Mouse (Mus musculus): ENCODE data around the gene Sgms1.

The Sgms1 gene

GRCm38 (mm10) chr19:32179514-32179913 is 210.0 kb downstream of the Sgms1 start:
- DNase-seq (ENCODE audit: low read depth): no peak

GRCm38 (mm10) chr19:32178161-32178560 is 211.4 kb downstream of the Sgms1 start:
- DNase-seq (ENCODE audit: low read depth): no peak

GRCm38 (mm10) chr19:32176458-32176857 is 213.1 kb downstream of the Sgms1 start:
- DNase-seq (ENCODE audit: low read depth): no peak

GRCm38 (mm10) chr19:32175991-32176390 is 213.5 kb downstream of the Sgms1 start:
- no peak for DNase-seq (ENCODE audit: low read depth)

DNA sequence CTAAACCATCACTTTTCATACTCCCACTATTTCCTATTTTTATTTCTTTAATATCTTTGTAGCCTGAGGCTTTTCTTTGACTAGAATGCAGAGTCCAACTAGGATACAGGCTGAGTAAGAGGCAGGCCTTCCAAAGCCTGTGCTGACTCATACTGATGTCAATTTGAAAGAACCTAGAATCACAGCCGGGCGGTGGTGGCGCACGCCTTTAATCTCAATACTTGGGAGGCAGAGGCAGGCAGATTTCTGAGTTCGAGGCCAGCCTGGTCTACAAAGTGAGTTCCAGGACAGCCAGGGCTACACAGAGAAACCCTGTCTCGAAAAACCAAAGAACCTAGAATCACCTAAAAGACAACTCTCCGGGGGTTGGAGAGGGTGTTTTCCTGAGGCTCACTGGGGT is 214.5 kb downstream of the Sgms1 start:
- no peak for DNase-seq (ENCODE audit: low read depth)

DNA sequence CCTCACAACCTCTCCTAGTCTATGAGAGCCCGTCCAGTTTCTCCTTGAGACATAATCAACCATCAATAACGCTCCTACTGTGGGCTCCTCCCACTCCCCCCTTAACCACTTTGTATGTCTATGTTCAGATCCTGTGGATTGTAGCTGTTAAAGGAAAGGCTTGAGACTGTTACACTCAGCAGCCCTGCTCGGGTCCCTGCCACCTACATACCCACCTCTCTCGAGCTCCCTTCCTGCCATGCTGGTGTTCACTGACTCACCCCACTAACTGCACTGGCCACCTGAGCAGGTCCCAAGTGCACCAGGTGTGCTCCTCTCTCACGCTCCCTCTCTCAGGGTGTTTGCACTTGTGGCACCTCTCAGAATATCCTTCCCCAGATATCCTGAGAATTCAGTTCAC is 215.0 kb downstream of the Sgms1 start:
- DNase-seq (ENCODE audit: low read depth): no peak

DNA sequence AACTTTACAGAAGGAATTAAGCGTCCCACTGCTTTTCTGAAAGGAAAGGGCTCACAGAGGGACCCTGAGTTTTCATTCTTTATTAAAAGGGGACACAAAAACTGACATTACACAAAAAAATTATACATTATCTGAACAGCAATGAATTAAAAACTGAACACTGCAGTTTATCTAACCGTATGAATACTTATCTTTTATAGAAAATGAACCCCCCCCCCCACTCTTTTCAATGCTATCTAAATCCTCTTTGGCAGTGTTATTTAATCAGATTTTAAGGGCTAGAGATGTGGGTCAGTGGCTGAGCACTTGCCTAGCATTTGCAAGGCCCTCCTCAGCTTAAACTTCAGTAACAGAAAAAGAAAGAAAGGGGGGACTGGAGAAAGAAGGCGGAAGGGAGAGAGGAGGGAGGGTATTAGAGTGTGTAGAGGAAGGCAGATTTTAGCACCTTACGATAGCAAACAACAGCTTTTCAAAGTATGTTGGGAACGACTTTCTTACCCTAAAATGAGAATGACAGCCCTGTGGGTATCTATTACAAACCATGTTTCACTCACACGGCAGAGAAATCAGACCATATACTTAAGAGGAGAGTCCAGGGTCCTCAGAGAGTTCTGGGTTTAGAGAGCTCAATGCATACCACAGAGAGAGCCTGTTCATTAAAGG is 215.9 kb downstream of the Sgms1 start:
- DNase-seq (ENCODE audit: low read depth): no peak

DNA sequence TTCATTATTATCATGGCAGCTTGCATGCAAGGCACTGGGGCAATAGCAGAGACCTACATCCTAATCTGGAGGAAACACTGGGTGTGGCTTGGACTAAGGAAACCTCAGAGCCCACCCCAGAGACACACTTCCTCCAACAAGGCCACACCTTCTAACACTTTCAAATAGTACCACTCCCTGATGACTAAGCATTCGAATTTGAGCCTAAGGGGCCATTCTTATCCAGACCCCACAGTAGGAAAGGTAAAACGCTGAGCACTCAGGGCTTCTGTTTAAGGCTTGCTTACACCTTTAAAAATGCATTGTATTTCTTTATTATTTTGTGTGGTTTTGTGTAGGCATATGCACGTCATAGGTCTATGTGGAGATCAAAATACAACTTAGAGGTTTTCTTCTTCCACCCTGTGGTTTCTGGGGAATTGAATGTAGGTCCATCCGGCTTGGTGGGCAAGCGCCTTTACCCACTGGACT is 217.0 kb downstream of the Sgms1 start:
- no peak for DNase-seq (ENCODE audit: low read depth)

DNA sequence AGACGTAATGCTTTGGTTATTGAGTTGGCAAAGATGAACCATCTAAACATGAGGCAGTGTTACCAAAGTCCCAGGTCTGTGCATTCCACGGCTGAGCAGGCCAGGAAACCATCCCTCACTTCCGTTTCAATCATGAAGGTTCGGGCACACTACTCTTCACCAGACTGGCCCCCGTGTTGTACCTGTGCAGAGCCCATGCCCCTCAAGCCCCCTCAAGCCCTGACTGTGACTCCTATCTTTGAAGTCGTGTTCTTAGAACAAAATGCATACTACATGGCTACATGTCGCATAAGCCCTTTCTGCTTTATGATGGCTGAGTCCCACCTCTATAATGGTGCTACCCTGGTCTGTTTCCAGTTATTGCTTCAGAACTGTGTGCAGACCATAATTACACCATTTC is 217.5 kb downstream of the Sgms1 start:
- no peak for DNase-seq (ENCODE audit: low read depth)

DNA sequence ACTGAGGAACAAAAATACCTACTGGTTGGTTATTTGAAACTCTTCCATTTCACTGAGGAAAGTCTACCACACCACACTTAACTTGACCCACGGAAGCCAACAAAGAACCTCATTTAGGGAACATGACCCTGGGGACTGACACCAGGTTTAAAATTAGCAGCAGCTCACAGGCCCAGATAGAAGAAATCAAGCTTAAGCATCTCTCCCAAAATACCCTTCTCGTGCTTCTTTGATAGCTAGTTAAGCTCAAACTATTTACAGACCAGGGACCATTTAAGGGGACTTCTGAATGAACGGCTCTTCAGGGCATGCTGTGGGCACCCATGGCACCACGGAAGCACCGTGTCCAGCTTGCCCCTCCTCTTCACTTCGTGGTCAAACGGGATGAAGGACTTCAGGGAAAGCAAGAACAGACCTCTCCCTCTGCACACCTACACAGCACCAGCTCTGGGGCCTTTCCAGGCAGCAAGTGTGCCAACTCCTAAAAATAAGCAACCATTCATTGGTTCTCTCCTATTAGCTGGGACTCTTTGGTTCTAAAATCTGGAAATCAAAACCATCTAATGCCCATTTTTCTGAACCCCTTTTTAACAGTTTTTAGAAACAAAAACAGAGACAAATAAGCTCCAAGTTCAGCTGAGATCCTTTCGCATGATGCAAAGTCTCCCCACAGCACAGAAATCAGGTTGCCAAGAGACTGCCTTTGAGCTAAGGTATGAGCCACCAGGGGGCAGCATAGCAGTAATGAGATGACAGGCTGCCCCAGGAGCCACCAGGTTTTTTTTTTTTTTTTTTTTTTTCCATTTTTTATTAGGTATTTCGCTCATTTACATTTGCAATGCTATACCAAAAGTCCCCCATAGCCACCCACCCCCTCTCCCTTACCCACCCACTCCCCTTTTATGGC is 219.6 kb downstream of the Sgms1 start:
- DNase-seq (ENCODE audit: low read depth): peak; percentile 46

GRCm38 (mm10) chr19:32168031-32168430 is 221.5 kb downstream of the Sgms1 start:
- DNase-seq (ENCODE audit: low read depth): no peak

DNA sequence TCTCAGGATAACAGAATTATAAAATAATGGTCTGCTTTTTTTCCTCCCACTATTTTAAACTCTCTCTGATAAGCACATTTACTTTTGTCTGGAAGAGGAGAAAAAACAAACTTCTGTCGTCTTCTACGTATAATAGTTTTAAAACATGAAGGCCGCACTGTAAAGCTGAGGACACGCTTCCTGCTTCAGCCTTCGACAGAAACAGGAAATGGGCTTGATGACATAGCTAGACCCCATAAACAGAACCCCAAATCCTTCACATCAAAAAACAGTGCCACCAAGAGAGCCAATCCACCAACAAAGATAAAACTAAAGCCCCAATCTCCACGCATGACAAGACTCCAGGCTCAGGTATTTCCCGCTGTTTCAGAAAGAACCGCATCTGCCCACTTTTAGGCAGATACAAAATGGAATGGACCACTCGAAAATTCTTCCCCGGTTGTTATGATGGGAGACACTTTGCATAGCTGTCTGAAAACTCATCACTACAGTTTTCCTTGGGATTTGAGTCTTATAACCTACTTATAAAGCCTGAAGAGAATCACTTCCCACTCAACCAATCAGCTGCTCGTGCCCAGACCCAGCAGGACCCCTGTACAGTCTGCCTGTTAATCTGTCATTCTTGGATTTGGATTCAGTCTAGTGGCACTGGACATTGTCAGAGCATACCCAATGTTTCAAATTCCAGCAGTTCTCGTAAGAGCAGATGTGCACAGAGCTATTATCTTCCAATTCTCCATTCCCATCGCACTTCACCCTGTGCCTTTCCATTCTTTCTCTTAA is 222.5 kb downstream of the Sgms1 start:
- no peak for DNase-seq (ENCODE audit: low read depth)

- DNase-seq (ENCODE audit: low read depth): no peak
Measured at GRCm38 (mm10) chr19:32165711-32166110, 223.8 kb downstream of the Sgms1 start.

DNA sequence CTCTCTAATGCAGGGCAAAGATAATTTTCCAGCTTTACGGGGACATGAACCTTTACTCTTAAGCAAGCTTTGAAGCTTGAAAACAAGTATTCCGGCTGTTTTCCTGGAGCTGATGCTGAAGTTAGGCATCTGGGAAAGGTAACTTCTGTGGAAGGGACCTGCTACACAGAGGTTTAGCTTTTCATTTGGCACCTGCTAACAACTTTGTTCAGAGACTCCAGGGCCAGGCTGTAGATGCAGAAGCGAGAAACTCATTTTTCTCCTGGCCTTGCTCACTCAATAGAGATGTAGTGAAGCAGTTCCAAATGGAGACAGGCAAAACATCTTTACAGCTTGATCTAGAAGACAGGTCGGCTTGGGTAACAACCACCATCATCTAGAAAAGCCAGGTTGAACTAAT is 225.4 kb downstream of the Sgms1 start:
- no peak for DNase-seq (ENCODE audit: low read depth)

GRCm38 (mm10) chr19:32159944-32160343 is 229.6 kb downstream of the Sgms1 start:
- no peak for DNase-seq (ENCODE audit: low read depth)

DNA sequence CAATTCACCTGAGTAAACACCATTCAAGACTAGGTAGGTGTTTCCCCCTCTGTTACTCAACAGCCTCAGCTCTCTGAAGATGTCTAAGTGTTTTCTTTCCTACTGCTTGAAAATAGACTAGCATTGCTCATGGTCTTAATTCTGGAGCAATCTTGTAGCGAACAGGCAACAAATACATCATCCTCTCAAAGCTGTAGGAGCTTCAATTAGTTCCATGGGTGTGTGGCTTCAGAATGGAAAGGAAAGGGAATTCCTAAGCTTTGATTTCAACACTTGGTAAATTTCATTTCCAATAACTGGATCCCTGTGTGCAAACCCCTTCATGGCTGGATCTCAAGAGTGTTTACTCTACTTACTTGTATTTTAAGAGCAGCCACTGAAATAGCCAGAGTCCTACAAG is 230.3 kb downstream of the Sgms1 start:
- no peak for DNase-seq (ENCODE audit: low read depth)

GRCm38 (mm10) chr19:32157045-32157444 is 232.5 kb downstream of the Sgms1 start:
- DNase-seq (ENCODE audit: low read depth): no peak

DNA sequence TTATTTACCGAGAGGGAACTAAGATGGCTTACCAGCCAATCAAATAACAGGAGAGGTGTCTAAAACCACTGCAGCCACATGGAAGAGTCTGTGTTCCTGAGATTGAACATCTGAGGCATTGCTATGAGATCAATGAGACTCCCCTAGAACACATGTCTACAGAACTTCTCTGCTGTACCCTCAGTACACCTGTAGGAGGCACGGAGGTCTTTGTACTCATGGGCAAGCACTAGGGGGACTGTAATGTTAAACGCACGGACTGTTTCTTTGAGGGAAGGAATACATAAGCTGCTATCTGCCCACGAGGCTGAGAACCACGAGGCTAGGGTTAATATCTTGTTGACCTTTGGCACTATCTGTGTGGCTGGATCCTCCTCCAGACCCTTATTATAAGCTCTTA is 237.0 kb downstream of the Sgms1 start:
- DNase-seq (ENCODE audit: low read depth): no peak

- DNase-seq (ENCODE audit: low read depth): no peak
Measured at GRCm38 (mm10) chr19:32148710-32149109, 240.8 kb downstream of the Sgms1 start.

GRCm38 (mm10) chr19:32142383-32142782 is 247.1 kb downstream of the Sgms1 start:
- DNase-seq (ENCODE audit: low read depth): no peak

DNA sequence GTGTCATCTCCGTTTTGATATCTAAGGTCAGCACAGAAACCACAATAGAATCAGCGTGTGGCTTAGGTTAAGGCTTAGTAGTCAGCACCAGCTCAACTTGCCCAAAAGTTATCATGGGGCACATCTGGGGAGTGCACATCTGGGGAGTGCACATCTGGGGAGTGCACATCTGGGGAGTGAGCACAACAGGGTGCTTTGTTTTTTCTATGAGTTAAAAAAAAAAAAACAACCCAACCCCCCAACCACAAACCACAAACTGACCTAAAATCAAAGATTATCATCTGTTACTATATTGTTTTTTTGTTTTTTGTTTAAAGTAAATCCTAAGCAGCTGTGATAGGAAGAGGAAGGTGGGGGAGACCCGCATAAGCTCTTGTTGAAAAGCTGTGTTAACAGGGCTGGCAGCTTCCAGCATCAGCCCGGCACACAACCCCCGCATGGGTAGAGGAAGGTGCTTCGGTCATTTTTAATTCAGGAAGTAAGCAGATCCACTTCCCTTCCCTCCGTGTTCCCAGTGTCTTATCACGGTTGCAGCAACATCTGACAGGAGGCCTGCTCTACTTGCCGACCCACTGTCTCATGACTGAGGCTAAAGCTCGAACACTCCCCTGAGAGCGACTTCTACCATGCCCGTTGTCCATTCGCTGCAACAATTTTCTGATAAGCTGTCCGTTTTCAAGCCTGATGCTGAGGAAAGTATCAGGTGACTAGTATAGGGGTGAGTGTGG is 251.0 kb downstream of the Sgms1 start:
- no peak for DNase-seq (ENCODE audit: low read depth)

DNA sequence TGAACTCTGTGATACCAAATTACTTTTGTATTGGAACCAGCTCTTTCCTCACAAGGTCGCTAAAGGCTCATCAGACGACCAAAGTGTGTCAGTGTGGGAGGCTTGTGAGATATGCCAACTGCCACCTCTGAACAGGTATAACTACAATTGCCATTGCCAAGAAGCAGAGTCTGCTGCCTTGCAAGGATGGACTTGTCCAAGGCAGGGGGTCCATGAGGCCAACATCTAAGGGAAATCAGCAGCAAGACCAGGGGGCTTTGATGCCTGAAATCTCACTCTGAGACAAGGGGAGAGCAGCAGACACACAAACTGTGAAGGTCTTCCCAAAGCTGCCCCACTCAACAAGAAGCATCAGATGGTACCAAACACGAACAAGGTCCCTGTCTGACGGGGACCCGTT is 251.6 kb downstream of the Sgms1 start:
- DNase-seq (ENCODE audit: low read depth): no peak
